Mouse (Mus musculus) cerebellum, adult 2 months (tissue): ENCODE results near the gene Timp4.

Source experiments
- CTCF ChIP-seq: fragments of 200-500 bp; IDR thresholded peaks from 2 replicates; pipeline ENCODE4 v1.5.1; 2011; ENCODE audit warnings: low read depth, mild to moderate bottlenecking, control low read depth, low read length, moderate library complexity, borderline replicate concordance; ENCODE audit not compliant: insufficient read depth
- POLR2A ChIP-seq: fragments of 200-500 bp; IDR thresholded peaks from 2 replicates; pipeline ENCODE4 v1.6.1; 2011; ENCODE audit warnings: low read length, control low read depth, borderline replicate concordance; ENCODE audit not compliant: insufficient read depth

GRCm38 (mm10) chr6:115203029-115203428 is 49.0 kb downstream of the Timp4 start:
- no peak for TF ChIP-seq CTCF
- TF ChIP-seq POLR2A = no peak
